Mouse (Mus musculus) ES-Bruce4 (cell line): ENCODE data around the gene Car8.

ENCODE experiments used
- CTCF ChIP-seq: IDR thresholded peaks from one replicate; pipeline ENCODE4 v1.8.1; 2011; ENCODE audit warnings: low read depth, low read length
- EP300 ChIP-seq: IDR thresholded peaks from 2 replicates; pipeline ENCODE4 v1.6.1; 2011; ENCODE audit warnings: low read depth, low read length; ENCODE audit not compliant: insufficient read depth
- POLR2A ChIP-seq: IDR thresholded peaks from one replicate; pipeline ENCODE4 v1.8.1; 2011; ENCODE audit warnings: low read length; ENCODE audit not compliant: insufficient read depth

GRCm38 (mm10) chr4:8245062-8245461 lies 6.2 kb upstream of the Car8 start:
- TF ChIP-seq CTCF (no peak), POLR2A (no peak), EP300 (no peak)
